Mouse (Mus musculus) MEL (cell line): ENCODE data around the gene Birc6. TPM values are rescaled to one million over a fixed set of nuclear protein-coding genes. Genes with fewer than 3 reads are reported as not detected.

Experiments used
- DNase-seq: peaks from one replicate; pipeline ENCODE4 v3.0.0; 2011; ENCODE audit warnings: low read depth, low spot score
- H3K27ac ChIP-seq: 2 replicates; pipeline ENCODE4 v1.5.1; 2012; ENCODE audit warnings: low read depth, mild to moderate bottlenecking, control low read depth, low read length, moderate library complexity; ENCODE audit not compliant: control insufficient read depth
- H3K27me3 ChIP-seq, 2 experiments: fragments of 150-350 bp in 1 of 2; sonication (generic) in 1 of 2; 2 replicates each; pipeline ENCODE4 v1.6.1; 2012; ENCODE audit warnings: low read length in 2 of 2, mild to moderate bottlenecking in 2 of 2, improper control_type of control experiment in 1 of 2, moderate library complexity in 1 of 2; ENCODE audit not compliant: insufficient read depth in 2 of 2, control insufficient read depth in 1 of 2
- H3K36me3 ChIP-seq, 2 experiments: 2 replicates each; pipeline ENCODE4 v1.6.1; 2012 to 2014; ENCODE audit warnings: low read length in 2 of 2, improper control_type of control experiment in 1 of 2, inconsistent platforms in 1 of 2, mild to moderate bottlenecking in 1 of 2; ENCODE audit not compliant: insufficient read depth in 2 of 2, control insufficient read depth in 1 of 2
- H3K4me1 ChIP-seq, 2 experiments: fragments of 150-350 bp in 1 of 2; sonication (generic) in 1 of 2; 2 replicates each; pipeline ENCODE4 v1.6.1; 2012; ENCODE audit warnings: low read length in 2 of 2, improper control_type of control experiment in 1 of 2, mild to moderate bottlenecking in 1 of 2; ENCODE audit not compliant: insufficient read depth in 2 of 2, control insufficient read depth in 1 of 2
- H3K4me3 ChIP-seq, 2 experiments: fragments of 150-350 bp in 1 of 2; sonication (generic) in 1 of 2; 2 replicates each; pipeline ENCODE4 v1.5.1; 2012; ENCODE audit warnings: low read depth in 2 of 2, low read length in 2 of 2, mild to moderate bottlenecking in 2 of 2, moderate library complexity in 2 of 2, control low read depth in 1 of 2, improper control_type of control experiment in 1 of 2; ENCODE audit not compliant: control insufficient read depth in 1 of 2, insufficient read depth in 1 of 2
- H3K79me2 ChIP-seq: 2 replicates; pipeline ENCODE4 v1.6.1; 2012; ENCODE audit warnings: mild to moderate bottlenecking, low read length, moderate library complexity; ENCODE audit not compliant: control insufficient read depth, poor library complexity, insufficient read depth
- H3K9ac ChIP-seq: 2 replicates; pipeline ENCODE4 v1.6.1; 2012; ENCODE audit warnings: low read depth, mild to moderate bottlenecking, control low read depth, low read length, moderate library complexity; ENCODE audit not compliant: control insufficient read depth, poor library complexity, severe bottlenecking
- H3K9me3 ChIP-seq: fragments of 150-350 bp; sonication (generic); replicated peaks from 2 replicates; pipeline ENCODE4 v1.6.1; 2012; ENCODE audit warnings: mild to moderate bottlenecking, low read length, improper control_type of control experiment, moderate library complexity; ENCODE audit not compliant: insufficient read depth
- BHLHE40 ChIP-seq: IDR thresholded peaks from 2 replicates; pipeline ENCODE4 v1.6.1; 2012; ENCODE audit warnings: low read depth, mild to moderate bottlenecking, inconsistent platforms, low read length, improper control_type of control experiment, borderline replicate concordance
- CHD1 ChIP-seq: IDR thresholded peaks from 2 replicates; pipeline ENCODE4 v1.6.1; 2012; ENCODE audit warnings: low read depth, mild to moderate bottlenecking, inconsistent platforms, low read length, improper control_type of control experiment
- CHD2 ChIP-seq: IDR thresholded peaks from 2 replicates; pipeline ENCODE4 v1.6.1; 2011; ENCODE audit warnings: low read length, improper control_type of control experiment
- ELF1 ChIP-seq: IDR thresholded peaks from 2 replicates; pipeline ENCODE4 v1.6.1; 2014; ENCODE audit warnings: low read depth, mild to moderate bottlenecking, inconsistent platforms, low read length, improper control_type of control experiment, moderate library complexity
- EP300 ChIP-seq, 2 experiments: IDR thresholded peaks; 2 replicates each; pipeline ENCODE4 v1.6.1; 2011; ENCODE audit warnings: improper control_type of control experiment in 2 of 2, low read length in 2 of 2, low read depth in 1 of 2, mild to moderate bottlenecking in 1 of 2
- ETS1 ChIP-seq: IDR thresholded peaks from 2 replicates; pipeline ENCODE4 v1.6.1; 2012; ENCODE audit warnings: low read depth, mild to moderate bottlenecking, inconsistent platforms, low read length, improper control_type of control experiment, moderate library complexity
- GABPA ChIP-seq: IDR thresholded peaks from 2 replicates; pipeline ENCODE4 v1.6.1; 2012; ENCODE audit warnings: low read depth, mild to moderate bottlenecking, inconsistent platforms, low read length, improper control_type of control experiment, moderate library complexity
- GATA1 ChIP-seq: IDR thresholded peaks from 2 replicates; pipeline ENCODE4 v1.6.1; 2011; ENCODE audit warnings: low read depth, low read length, improper control_type of control experiment
- KAT2A ChIP-seq: conservative IDR thresholded peaks from 2 replicates; pipeline ENCODE4 v1.6.1; 2012; ENCODE audit warnings: low read depth, low read length, improper control_type of control experiment, inconsistent platforms
- MAFK ChIP-seq: IDR thresholded peaks from 2 replicates; pipeline ENCODE4 v1.6.1; 2011; ENCODE audit warnings: low read depth, mild to moderate bottlenecking, low read length, improper control_type of control experiment, borderline replicate concordance
- MAX ChIP-seq: IDR thresholded peaks from 2 replicates; pipeline ENCODE4 v1.6.1; 2011; ENCODE audit warnings: low read length, improper control_type of control experiment
- MYB ChIP-seq: IDR thresholded peaks from 2 replicates; pipeline ENCODE4 v1.6.1; 2011; ENCODE audit warnings: mild to moderate bottlenecking, low read depth, low read length, improper control_type of control experiment
- POLR2A ChIP-seq, 2 experiments: IDR thresholded peaks; 2 replicates each; pipeline ENCODE4 v1.6.1; 2011 to 2012; ENCODE audit warnings: low read length in 2 of 2, mild to moderate bottlenecking in 2 of 2, control low read depth in 1 of 2, improper control_type of control experiment in 1 of 2, low read depth in 1 of 2, moderate library complexity in 1 of 2; ENCODE audit not compliant: control insufficient read depth in 1 of 2, insufficient read depth in 1 of 2, poor library complexity in 1 of 2
- POLR2AphosphoS5 ChIP-seq: IDR thresholded peaks from 2 replicates; pipeline ENCODE4 v1.6.1; 2012; ENCODE audit warnings: low read depth, borderline replicate concordance, mild to moderate bottlenecking, inconsistent platforms, low read length, moderate library complexity, mixed read lengths
- RCOR1 ChIP-seq: IDR thresholded peaks from 2 replicates; pipeline ENCODE4 v1.6.1; 2012; ENCODE audit warnings: low read depth, mild to moderate bottlenecking, inconsistent platforms, low read length, improper control_type of control experiment
- SIN3A ChIP-seq: IDR thresholded peaks from 2 replicates; pipeline ENCODE4 v1.6.1; 2012; ENCODE audit warnings: low read length, improper control_type of control experiment, inconsistent platforms
- TCF12 ChIP-seq: IDR thresholded peaks from 2 replicates; pipeline ENCODE4 v1.6.1; 2014; ENCODE audit warnings: low read depth, mild to moderate bottlenecking, inconsistent platforms, low read length, improper control_type of control experiment, moderate library complexity
- USF1 ChIP-seq: IDR thresholded peaks from 2 replicates; pipeline ENCODE4 v1.6.1; 2014; ENCODE audit warnings: low read depth, mild to moderate bottlenecking, inconsistent platforms, low read length, improper control_type of control experiment, moderate library complexity
- USF2 ChIP-seq, 2 experiments: IDR thresholded peaks; 2 replicates each; pipeline ENCODE4 v1.6.1; 2011 to 2012; ENCODE audit warnings: improper control_type of control experiment in 2 of 2, low read length in 2 of 2, borderline replicate concordance in 1 of 2, inconsistent platforms in 1 of 2, low read depth in 1 of 2, mild to moderate bottlenecking in 1 of 2; ENCODE audit not compliant: insufficient read depth in 1 of 2
- ZMIZ1 ChIP-seq: IDR thresholded peaks from 2 replicates; pipeline ENCODE4 v1.6.1; 2012; ENCODE audit warnings: low read depth, mild to moderate bottlenecking, inconsistent platforms, low read length, improper control_type of control experiment, moderate library complexity
- ZNF384 ChIP-seq: IDR thresholded peaks from 2 replicates; pipeline ENCODE4 v1.6.1; 2012; ENCODE audit warnings: low read depth, mild to moderate bottlenecking, inconsistent platforms, low read length, improper control_type of control experiment
- polyA plus RNA-seq, 2 experiments: library from polyadenylated mRNA; stranded (reverse) in 1 of 2; unstranded in 1 of 2; fragments of >175 nt in 1 of 2; fragments of >200 nt in 1 of 2; gene quantifications; 2 replicates each; pipeline versions ENCODE4 v1.2.1 to v1.2.4; 2012; ENCODE audit warnings: low replicate concordance in 2 of 2, low read depth in 1 of 2; ENCODE audit not compliant: insufficient read length in 2 of 2, insufficient read depth in 1 of 2, missing spikeins in 1 of 2
- total RNA-seq: library from RNA; depleted of rRNA; stranded (reverse); fragments of 300-350 nt; gene quantifications from 2 replicates; pipeline ENCODE4 v1.2.3, GENCODE M21; 2012

Gene Birc6
- total and polyA plus RNA-seq, 3 experiments: 58.7 to 475 (median 67.3) TPM

- Histone ChIP-seq H3K27ac (no peak overlapping the region; the same call in 1 of the 2 replicates), H3K4me3 (no peak overlapping the region), H3K9me3 (no peaks in the 10 kb centered on the region), H3K4me1 (no peaks in the 10 kb centered on the region; a peak in 2 of 4 replicates), H3K36me3 (peaks cover 2 to 15% of the 10 kb centered on the region in 2 experiments; a peak in 3 of 4 replicates), H3K9ac (no peak overlapping the region), H3K27me3 (no peaks in the 10 kb centered on the region), H3K79me2 (peaks cover 6% of the 10 kb centered on the region)
- DNase-seq: peak; percentile 57
- TF ChIP-seq POLR2A (IDR thresholded peaks at IDR 0.05; ENCODE audit: control insufficient read depth in 1 of 2, insufficient read depth in 1 of 2, low read depth in 1 of 2, low read length in 2 of 2, poor library complexity in 1 of 2) (no peak), CHD2 (no peak), SIN3A (peak; percentile 30; the same call in 1 of the 2 replicates), RCOR1 (no peak), EP300 (IDR thresholded peaks at IDR 0.05; ENCODE audit: low read depth in 1 of 2, low read length in 2 of 2) (peak; percentile 26 to 37; a peak in 2 of 4 replicates), TCF12 (0 out of 2 replicates have a peak, but pooled peaks have one; percentile 37), CHD1 (no peak), USF2 (IDR thresholded peaks at IDR 0.05; ENCODE audit: borderline replicate concordance in 1 of 2, insufficient read depth in 1 of 2, low read depth in 1 of 2, low read length in 2 of 2) (no peak), ZNF384 (no peak), ETS1 (peak; percentile 33; the same call in 1 of the 2 replicates), ELF1 (no peak), USF1 (no peak), GATA1 (peak; percentile 59), KAT2A (no peak), MAFK (no peak), ZMIZ1 (no peak), MAX (no peak), GABPA (0 out of 2 replicates have a peak, but pooled peaks have one; percentile 41), MYB (no peak), BHLHE40 (no peak)
Measured at GRCm38 (mm10) chr17:74491565-74491964, 36.5 kb upstream of the Birc6 start.

- no peaks in the 10 kb centered on the region for H3K79me2 ChIP-seq
- H3K9ac ChIP-seq: no peak overlapping the region
- H3K9me3 ChIP-seq: no peaks in the 10 kb centered on the region
- H3K27ac ChIP-seq: no peak overlapping the region
- DNase-seq: no peak
- no peak overlapping the region for H3K4me3 ChIP-seq
- H3K4me1 ChIP-seq: no peaks in the 10 kb centered on the region
- H3K27me3 ChIP-seq: no peaks in the 10 kb centered on the region
- no peak for TF ChIP-seq POLR2AphosphoS5
- TF ChIP-seq, all 39 proteins: peak for 0
- H3K36me3 ChIP-seq: peaks cover 0 to 3% of the 10 kb centered on the region in 2 experiments; a peak in 2 of 4 replicates
Measured at GRCm38 (mm10) chr17:74500204-74500603, 27.9 kb upstream of the Birc6 start.
